Mouse (Mus musculus): ENCODE results near the gene Vmn1r35. TPM values are rescaled to one million over a fixed set of nuclear protein-coding genes. Genes with fewer than 3 reads are reported as not detected.
"Not testable (repeated sequence)": the region's sequence is repeated elsewhere in the genome, so short reads cannot be mapped to it uniquely, and the experiment has no call there.

Vmn1r35 gene
- not detected in 2 replicates for polyA plus RNA-seq (2015; fragmentation: Nextera tagmentation; extraction: Ambion mirVana)

DNA sequence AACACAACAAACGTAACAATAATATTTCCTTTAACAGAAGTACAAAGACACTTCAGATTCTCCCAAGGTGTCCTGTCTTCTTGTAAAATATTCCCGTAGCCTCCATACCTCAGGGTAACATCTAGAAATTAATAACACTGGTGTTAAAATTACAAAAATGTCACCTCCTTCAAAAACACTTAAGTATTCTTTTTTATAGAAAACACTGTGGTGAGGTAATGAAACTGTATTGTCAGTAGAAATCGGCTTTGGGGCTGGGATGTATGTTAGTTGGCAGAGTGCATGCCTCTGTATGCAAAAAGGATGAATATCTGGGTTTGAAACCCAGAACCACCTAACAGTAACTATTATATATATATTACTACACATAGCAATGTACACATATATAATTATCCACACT lies at the start of gene Vmn1r35:
Vmn1r35 (minus strand) TSS at position 101 of the 400 bp plus-strand sequence.
- Histone ChIP-seq H3K4me3 (replicated peaks) (no peak within 1 kb of the TSS), H3K27ac (no peak within 1 kb of the TSS), H3K36me3 (no peaks in the 10 kb centered on the region), H3K4me2 (no peak within 1 kb of the TSS), H3K27me3 (no peaks in the 10 kb centered on the region), H3K9me3 (replicated peaks) (no peaks in the 10 kb centered on the region), H3K4me1 (no peaks in the 10 kb centered on the region), H3K9ac (no peak within 1 kb of the TSS)
- ATAC-seq (replicated peaks; ENCODE audit: low FRiP score) = no peak
- 90% methylated on average over 3 of the region's 3 CpGs for WGBS

DNA sequence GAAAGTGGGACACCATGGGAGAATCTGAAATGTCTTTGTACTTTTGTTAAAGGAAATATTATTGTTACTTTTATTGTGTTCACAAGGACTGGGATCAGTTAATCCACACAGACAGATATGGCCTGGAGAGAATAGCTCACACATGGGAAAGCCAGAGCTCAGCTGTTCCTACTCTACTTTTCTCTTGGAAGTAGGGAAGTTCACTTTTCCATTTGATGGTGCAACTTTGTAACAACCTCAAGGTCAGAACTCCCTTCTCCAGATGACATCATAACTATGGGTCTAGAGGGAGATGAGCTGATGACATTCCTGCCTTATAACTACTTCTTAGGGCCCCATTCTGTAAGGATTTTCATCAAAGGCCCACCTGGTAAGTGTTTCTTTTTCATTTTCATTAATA lies 43.4 kb upstream of the Vmn1r35 start, which contains the start of gene Vmn1r37:
Vmn1r37 (plus strand) TSS at position 301 of the 400 bp plus-strand sequence.
- H3K4me1 ChIP-seq; H3K9ac ChIP-seq; ATAC-seq (replicated peaks; ENCODE audit: low FRiP score); H3K27me3 ChIP-seq; H3K27ac ChIP-seq; H3K4me2 ChIP-seq; H3K4me3 ChIP-seq (replicated peaks); H3K9me3 ChIP-seq (replicated peaks); H3K36me3 ChIP-seq: not testable (repeated sequence)

DNA sequence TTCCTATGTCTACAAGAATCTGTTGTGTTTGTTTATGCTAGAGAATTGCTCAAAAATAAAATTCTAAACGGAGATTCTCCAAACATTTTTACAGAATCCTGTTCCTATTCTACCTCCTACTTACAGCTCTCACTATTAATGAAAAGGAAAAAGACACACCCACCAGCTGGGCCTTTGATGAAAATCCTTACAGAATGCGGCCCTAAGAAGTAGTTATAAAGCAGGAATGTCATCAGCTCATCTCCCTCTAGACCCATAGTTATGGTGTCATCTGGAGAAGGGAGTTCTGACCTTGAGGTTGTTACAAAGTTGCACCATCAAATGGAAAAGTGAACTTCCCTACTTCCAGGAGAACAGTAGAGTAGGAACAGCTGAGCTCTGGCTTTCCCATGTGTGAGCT lies 33.4 kb upstream of the Vmn1r35 start, which contains the start of gene Vmn1r36:
Vmn1r36 (minus strand) TSS at position 101 of the 400 bp plus-strand sequence.
- H3K36me3 ChIP-seq; H3K27ac ChIP-seq; H3K4me2 ChIP-seq; H3K9me3 ChIP-seq (replicated peaks); H3K9ac ChIP-seq; H3K4me3 ChIP-seq (replicated peaks); H3K27me3 ChIP-seq; ATAC-seq (replicated peaks; ENCODE audit: low FRiP score); H3K4me1 ChIP-seq: not testable (repeated sequence)
- WGBS = 73% methylated on average over 2 of the region's 2 CpGs

DNA sequence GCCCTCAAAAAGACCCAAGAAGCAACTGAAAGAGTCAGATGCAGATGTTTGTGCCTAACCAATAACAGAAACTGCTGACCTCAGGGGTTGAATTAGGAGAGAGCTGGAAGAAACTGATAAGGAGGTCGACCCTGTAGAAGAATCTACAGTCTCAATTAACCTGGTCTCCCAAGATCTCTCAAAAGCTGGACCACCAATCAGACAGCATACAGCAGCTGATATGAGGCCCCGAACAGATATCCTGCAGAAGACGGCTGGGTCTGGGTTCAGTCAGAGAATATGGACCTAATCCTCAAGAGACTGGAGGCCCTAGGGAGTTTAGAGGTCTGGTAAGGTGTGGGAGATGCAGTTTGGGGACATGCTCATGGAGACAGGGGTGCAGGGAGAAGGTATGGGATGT lies 28.1 kb upstream of the Vmn1r35 start:
- H3K4me2 ChIP-seq = no peak overlapping the region
- H3K4me3 ChIP-seq (replicated peaks) = no peak overlapping the region
- no peaks in the 10 kb centered on the region for H3K9me3 ChIP-seq (replicated peaks)
- no peaks in the 10 kb centered on the region for H3K27me3 ChIP-seq
- no peak for ATAC-seq (replicated peaks; ENCODE audit: low FRiP score)
- no peaks in the 10 kb centered on the region for H3K4me1 ChIP-seq
- H3K36me3 ChIP-seq = no peaks in the 10 kb centered on the region
- WGBS = 77% methylated on average over 3 of the region's 3 CpGs
- H3K27ac ChIP-seq = no peak overlapping the region
- no peak overlapping the region for H3K9ac ChIP-seq

DNA sequence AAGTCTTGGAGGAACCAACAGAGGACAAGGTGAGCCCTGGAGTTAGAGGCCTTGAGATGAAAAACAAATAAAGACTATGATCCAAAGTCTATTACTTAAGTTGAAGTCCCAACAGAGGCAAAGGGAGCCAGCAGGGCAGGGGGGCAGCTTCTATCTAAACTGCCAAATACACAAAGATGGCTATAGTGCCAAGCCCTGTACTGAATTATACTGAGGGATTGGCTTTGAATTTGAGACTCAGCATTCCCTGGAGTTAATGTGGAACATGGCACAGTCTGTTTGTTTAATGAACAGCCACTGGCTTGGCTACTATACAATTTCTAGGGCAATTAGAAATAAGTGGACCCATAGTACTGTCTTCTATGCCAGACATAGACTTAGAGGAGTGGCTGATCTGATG lies 23.2 kb upstream of the Vmn1r35 start:
- Histone ChIP-seq H3K4me3 (replicated peaks) (no peak overlapping the region), H3K4me1 (no peaks in the 10 kb centered on the region), H3K27me3 (no peaks in the 10 kb centered on the region), H3K9ac (no peak overlapping the region), H3K27ac (no peak overlapping the region), H3K4me2 (no peak overlapping the region), H3K36me3 (no peaks in the 10 kb centered on the region), H3K9me3 (replicated peaks) (no peaks in the 10 kb centered on the region)
- ATAC-seq (replicated peaks; ENCODE audit: low FRiP score) = no peak

DNA sequence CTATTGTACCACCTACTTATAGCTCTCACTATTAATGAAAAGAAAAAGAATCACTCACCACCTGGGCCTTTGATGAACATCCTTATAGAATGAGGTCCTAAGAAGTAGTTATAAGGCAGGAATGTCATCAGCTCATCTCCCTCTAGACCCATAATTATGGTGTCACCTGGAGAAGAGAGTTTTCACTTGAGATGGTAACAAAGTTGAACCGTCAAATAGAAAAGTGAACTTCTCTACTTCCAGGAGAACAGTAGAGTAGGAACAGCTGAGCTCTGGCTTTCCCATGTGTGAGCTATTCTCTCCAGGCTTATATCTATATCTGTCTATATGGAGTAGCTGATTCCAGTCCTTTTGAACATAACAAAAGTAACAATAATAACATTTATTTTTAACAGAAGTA lies 41.9 kb downstream of the Vmn1r35 start, which contains the start of gene Vmn1r34:
Vmn1r34 (minus strand) TSS at position 101 of the 400 bp plus-strand sequence.
- Histone ChIP-seq H3K9ac (no peak within 1 kb of the TSS), H3K4me3 (replicated peaks) (no peak within 1 kb of the TSS), H3K4me2 (no peak within 1 kb of the TSS), H3K9me3 (replicated peaks) (no peaks in the 10 kb centered on the region), H3K36me3 (no peaks in the 10 kb centered on the region), H3K27me3 (no peaks in the 10 kb centered on the region), H3K27ac (no peak within 1 kb of the TSS), H3K4me1 (no peaks in the 10 kb centered on the region)
- 88% methylated on average over 1 of the region's 1 CpGs for WGBS
- no peak for ATAC-seq (replicated peaks; ENCODE audit: low FRiP score)

Other genes with a start within 250 kb of the Vmn1r35 start
- 106 and 113 TPM in 2 replicates for gene Mad2l1, start 150.5 kb downstream of the Vmn1r35 start, polyA plus RNA-seq (2015; fragmentation: Nextera tagmentation; extraction: Ambion mirVana)
- 0.06 TPM in 1 of 2 replicates, not detected in the other for gene Vmn1r32, start 125.8 kb downstream of the Vmn1r35 start, polyA plus RNA-seq (2015; fragmentation: Nextera tagmentation; extraction: Ambion mirVana)
- not detected in 2 replicates for gene Vmn1r33, start 67.6 kb downstream of the Vmn1r35 start, polyA plus RNA-seq (2015; fragmentation: Nextera tagmentation; extraction: Ambion mirVana)
- gene Vmn1r34, start 42.0 kb downstream of the Vmn1r35 start, polyA plus RNA-seq (2015; fragmentation: Nextera tagmentation; extraction: Ambion mirVana) = not detected in 2 replicates
- gene Vmn1r36, start 33.3 kb upstream of the Vmn1r35 start, polyA plus RNA-seq (2015; fragmentation: Nextera tagmentation; extraction: Ambion mirVana) = not detected in 2 replicates
- not detected in 2 replicates for gene Vmn1r37, start 43.5 kb upstream of the Vmn1r35 start, polyA plus RNA-seq (2015; fragmentation: Nextera tagmentation; extraction: Ambion mirVana)
- gene Vmn1r38, start 96.7 kb upstream of the Vmn1r35 start, polyA plus RNA-seq (2015; fragmentation: Nextera tagmentation; extraction: Ambion mirVana) = not detected in 2 replicates
- not detected in 2 replicates for gene Vmn1r39, start 124.7 kb upstream of the Vmn1r35 start, polyA plus RNA-seq (2015; fragmentation: Nextera tagmentation; extraction: Ambion mirVana)
- gene Gng12, start 210.5 kb upstream of the Vmn1r35 start, polyA plus RNA-seq (2015; fragmentation: Nextera tagmentation; extraction: Ambion mirVana) = 95.7 and 105 TPM in 2 replicates